Mouse (Mus musculus) liver, adult 2 months (tissue): ENCODE data around the gene Tff2.

Source experiments
- CTCF ChIP-seq: fragments of 200-500 bp; IDR thresholded peaks from 2 replicates; pipeline ENCODE4 v1.5.1; 2011; ENCODE audit warnings: low read depth, low read length, control low read depth
- POLR2A ChIP-seq: fragments of 200-500 bp; IDR thresholded peaks from 2 replicates; pipeline ENCODE4 v1.6.1; 2011; ENCODE audit warnings: low read length, control low read depth; ENCODE audit not compliant: insufficient read depth; ENCODE audit errors: extremely low read depth

- TF ChIP-seq POLR2A (no peak), CTCF (no peak)
These were observed 19.7 kb upstream of the Tff2 start for GRCm38 (mm10) chr17:31163821-31164220.
